Mouse (Mus musculus) CD4-positive, CD25-positive, alpha-beta regulatory T cell, adult 4 months (primary cell): ENCODE data around the gene Hk3. TPM values are rescaled to one million over a fixed set of nuclear protein-coding genes. Genes with fewer than 3 reads are reported as not detected.

Source experiments
- ATAC-seq: one replicate; pipeline ENCODE4 v1.8.0; 2017
- polyA plus RNA-seq, 2 experiments: library from polyadenylated mRNA; unstranded; fragments of 100-300 nt; shearing (Covaris generic); gene quantifications; one replicate each; pipeline ENCODE4 v1.2.1; 2017

Gene Hk3
- polyA plus RNA-seq, 2 experiments from 2014 or later: 0.50 to 1.8 TPM

DNA sequence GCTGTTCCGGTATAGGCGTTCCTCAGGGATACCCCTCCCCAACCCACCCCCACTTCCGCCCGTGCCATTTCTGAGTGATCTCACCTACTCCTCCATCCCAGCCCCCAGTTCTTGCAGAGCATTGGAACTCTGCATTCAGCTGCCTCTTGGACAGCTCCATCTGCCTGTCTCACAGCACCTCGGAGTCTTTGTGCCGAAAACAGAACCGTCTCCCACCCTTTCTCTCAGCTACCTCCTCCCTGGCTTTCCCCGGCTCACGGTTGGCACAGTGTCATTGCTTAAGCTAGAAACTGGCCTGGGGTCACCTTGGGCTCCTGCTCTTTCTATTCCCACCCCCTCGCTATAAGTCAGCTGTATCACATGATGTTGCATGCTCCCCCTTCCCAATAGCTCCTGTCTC is 20.8 kb downstream of the Hk3 start:
- ATAC-seq: no peak

DNA sequence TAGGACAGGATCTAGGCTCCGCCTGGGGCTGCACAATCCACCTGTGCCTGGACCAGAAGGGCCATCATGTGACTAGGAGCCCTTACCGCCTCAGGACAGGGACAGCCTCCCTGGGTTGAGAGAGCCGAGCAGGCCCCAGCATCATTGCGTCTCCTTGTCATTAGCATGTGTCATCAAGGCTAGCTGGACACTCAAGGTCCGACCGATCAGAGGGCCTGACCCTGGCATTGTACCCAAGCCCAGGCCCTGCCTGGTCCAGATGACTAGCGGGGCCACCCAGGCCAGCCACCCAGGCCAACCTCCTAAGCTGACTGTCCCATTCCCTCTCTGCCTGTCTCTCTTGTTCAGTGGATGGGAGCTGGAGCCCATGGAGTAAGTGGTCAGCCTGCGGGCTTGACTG is 23.6 kb downstream of the Hk3 start:
- ATAC-seq: no peak

DNA sequence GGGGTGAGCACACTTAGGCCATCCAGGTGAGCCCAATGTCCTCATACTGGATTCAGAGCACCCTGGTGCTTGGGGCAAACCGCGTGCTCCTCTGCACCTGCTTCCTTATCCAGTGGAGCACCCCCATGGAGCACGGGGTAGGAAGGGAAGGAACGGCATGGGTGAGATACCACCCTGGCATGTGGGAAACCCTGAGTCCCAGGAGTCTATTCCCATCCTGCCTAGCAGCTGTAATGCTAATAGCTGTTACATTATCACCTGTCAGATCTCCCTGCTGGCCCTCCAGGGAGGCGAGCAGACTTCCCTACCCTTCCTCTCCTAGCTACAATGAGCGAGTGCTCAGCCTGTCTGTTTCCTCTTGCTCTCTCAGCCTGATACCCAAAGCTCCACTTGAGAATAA is 26.0 kb downstream of the Hk3 start:
- ATAC-seq: no peak

DNA sequence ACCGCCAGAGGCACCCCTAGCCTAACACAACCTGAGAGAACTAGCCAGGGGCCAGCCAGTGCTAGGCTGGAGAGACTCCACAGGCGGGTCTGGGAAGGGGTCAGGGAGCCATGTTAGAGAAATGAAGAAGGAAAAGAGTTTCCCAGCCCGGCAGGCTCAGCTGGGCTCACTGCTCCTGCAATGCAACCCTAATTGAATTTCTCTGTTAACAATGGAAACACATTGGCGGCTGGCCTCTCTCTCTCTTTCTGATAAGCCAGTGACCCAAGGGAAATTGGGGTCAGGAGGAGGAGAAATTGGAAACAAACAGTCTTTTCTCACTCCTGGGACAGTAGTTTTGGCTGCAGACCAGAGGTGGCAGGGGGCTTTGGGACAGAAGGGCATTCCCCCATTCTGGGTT is 26.6 kb downstream of the Hk3 start:
- no peak for ATAC-seq

- ATAC-seq: no peak
Observed at GRCm38 (mm10) chr13:54992215-54992614, 29.0 kb downstream of the Hk3 start.

- no peak for ATAC-seq
Observed at GRCm38 (mm10) chr13:54988181-54988760, 32.9 kb downstream of the Hk3 start.

DNA sequence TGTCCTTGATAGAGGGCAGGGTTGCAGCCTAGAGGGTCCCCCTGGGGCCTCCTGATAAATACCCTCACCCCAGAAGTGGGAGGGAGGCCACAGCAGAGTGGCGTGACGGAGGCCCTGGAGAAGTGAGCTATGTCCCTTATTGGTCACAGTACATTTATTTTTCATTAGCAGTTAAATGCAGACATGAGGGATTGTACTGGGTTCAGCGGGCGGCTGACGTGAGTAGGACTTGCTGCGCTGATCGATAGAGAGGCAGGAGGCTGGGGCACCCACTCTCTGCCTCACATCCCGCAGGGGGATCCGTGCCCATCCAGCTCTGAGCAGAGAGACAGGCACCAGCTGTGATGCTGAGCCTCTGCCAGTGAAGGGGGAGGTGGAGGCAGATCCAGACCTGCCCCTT is 33.8 kb downstream of the Hk3 start:
- no peak for ATAC-seq

GRCm38 (mm10) chr13:54983614-54984013 is 37.6 kb downstream of the Hk3 start:
- no peak for ATAC-seq

GRCm38 (mm10) chr13:54983001-54983400 is 38.2 kb downstream of the Hk3 start:
- no peak for ATAC-seq

DNA sequence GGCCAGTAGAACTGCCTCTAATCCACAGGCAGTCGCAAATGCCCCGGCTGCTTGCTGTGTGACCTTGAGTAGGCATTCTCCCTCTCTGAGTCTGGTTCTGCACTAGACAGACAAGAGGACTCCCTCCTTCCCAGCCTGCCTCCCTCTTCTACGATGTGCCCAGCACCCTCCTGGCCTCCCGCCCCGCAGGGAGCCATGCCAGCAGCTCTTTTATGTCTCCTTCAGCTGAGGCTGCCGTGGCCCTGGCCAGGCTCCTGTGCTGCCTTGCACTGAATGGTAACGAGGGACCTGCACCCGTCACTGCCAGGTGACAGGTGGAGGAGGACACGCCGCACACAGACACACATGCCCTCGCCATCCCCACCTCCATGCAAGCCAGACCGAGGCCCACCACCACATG is 40.2 kb downstream of the Hk3 start:
- no peak for ATAC-seq

DNA sequence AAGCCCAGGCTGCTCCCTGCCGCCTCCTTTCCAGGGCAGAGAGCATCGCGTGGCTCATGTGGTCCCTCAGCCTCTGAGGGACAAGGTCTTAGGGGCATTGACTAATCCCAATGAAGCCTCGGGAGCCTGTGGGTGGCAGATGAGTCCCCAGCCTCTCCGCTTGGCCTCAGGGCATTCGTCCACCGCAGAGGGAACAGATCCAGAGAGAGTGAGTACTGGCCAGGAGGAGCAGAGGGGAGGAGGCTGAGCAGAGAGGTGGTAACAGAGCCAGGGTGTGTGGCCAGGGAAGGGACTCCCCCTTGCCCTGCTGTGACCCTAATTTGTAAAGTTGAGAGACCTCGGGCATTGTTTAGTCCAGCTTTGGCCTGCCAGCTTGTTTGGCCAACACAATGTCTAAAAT is 42.4 kb downstream of the Hk3 start:
- no peak for ATAC-seq

- ATAC-seq: no peak
Observed at GRCm38 (mm10) chr13:54975546-54975945, 45.6 kb downstream of the Hk3 start.

- ATAC-seq: no peak
Observed at GRCm38 (mm10) chr13:54970521-54971247, 50.5 kb downstream of the Hk3 start.

DNA sequence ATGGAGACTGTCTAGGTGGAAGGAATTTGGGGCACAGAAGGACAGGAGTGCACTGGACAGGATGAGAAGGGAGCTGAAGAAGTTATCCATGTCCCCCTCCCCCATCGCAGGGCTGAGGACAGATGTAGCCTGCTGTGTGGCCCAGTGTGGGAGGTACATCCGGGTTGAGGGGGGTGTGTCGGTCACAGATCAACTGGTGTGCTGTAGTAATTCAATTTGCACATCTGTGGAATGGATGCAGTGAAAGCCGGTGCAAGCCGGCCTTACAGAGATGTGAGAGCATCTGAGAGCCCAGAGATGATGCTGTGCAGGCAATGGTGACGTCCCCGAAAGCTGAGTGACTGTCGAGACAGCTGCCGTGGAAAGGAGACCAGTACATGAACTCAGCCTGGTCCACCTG is 51.7 kb downstream of the Hk3 start:
- no peak for ATAC-seq

DNA sequence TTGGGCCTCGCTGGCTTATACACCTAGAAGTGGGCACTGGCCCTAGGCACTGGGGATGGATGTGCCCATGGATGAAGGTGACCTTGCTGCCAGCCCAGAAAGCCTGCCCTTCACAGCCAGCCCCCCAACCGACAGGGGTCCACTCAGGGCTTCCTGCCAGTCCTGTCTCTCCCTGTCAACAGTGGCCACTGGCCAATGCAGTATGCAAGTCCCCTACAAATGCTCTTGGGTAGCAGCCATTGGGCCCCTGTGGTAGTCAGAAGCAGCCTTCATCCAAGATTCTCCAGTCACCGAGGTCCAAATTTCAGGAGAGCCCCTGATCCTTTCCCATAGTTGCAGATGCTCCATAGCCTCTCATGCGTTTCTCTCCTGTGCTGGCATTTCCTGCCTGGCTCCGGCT is 52.5 kb downstream of the Hk3 start:
- ATAC-seq: no peak

GRCm38 (mm10) chr13:54967501-54967900 is 53.7 kb downstream of the Hk3 start:
- no peak for ATAC-seq

DNA sequence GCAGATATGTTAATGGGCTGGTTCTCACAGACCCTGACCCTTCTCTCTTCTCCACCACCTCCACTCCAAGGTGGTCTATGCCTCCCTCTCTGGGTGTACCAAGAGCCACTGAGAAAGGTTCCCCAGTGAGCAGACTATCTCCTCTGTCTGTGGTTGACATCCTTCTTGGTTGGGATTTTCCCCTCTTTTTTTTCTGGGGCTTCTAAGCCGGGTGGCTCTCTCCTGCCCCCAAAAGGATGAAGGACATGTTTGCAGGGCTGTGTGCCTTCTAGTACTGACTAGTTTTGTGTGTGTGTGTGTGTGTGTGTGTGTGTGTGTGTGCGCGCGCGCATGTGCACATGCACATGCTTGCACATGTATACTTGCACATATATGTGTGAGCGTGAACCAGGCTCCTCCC is 55.9 kb downstream of the Hk3 start:
- ATAC-seq: no peak

DNA sequence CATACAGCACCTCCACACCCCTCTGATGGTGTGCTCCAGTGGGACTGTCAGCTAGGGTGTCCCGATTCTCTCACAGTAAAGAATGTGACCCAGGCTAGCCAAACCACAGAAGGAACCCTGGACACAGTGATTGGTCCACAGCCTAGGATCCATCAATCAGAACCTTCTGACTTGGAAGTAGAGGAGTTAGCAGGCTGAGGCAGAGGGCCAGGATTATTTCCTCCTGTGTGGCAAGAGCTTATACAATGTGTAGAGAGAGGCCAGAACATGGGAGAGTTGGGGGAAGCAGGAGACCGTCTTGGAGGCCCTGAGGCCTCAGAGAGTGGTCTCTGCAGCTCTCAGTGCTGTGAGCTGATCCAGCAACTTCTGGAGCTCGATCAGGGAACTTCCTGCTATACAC is 60.7 kb downstream of the Hk3 start:
- no peak for ATAC-seq

GRCm38 (mm10) chr13:54959842-54960241 is 61.3 kb downstream of the Hk3 start:
- ATAC-seq: no peak

DNA sequence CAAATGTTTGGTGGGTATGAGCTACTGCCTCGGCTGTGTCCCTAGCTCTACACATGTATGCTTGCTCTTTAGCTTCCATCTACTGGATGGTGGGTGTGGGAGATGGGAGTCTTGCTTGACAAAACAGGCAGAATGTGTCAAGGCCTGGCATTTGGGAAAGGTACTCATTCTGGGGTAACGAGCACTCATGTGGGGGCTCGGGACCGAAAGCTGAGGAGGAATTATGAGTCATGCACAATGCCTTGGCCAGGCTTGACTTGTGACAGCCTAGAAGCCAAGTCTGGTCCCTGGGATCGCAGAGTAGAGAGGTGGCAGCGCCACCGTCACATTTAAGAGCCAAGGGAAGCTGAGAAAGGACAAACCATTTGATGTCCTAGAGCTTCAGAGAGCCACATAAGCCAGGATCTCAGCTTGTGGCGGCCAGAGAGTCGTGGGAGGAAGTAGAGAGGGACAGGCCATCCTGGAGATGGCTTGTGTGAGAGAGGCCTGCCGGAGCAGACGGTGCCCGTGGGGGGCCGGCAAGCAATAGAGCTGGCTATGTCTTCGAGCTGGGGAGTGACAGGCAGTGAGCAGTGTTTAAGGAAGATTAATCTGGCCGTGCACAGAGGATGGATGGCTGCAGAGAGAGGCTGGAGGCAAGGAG is 62.0 kb downstream of the Hk3 start:
- no peak for ATAC-seq

GRCm38 (mm10) chr13:54957281-54957680 is 63.9 kb downstream of the Hk3 start:
- no peak for ATAC-seq
